Mouse (Mus musculus) intestine, postnatal 0 days (tissue): ENCODE measurements at regions not wholly inside any gene's neighbourhood (a gene's known extent, or its start where the extent isn't known, plus 50 kb on each side); places are given as distances from the start of the nearest gene placed in this dataset.
"Not testable (repeated sequence)": the region's sequence is repeated elsewhere in the genome, so short reads cannot be mapped to it uniquely, and the experiment has no call there.

Experiments
- ATAC-seq: fragments of 200-750 bp; cut with Nextera tagmentation; 2 replicates; pipeline ENCODE4 v1.8.0; 2017; ENCODE audit warnings: mild to moderate bottlenecking, moderate TSS enrichment, moderate library complexity
- H3K27ac ChIP-seq: fragments of 300-500 bp; sonication (generic); 2 replicates; pipeline ENCODE4 v1.5.1; 2014; ENCODE audit warnings: mild to moderate bottlenecking, low read depth, low read length, moderate library complexity
- H3K27me3 ChIP-seq: fragments of 300-500 bp; sonication (generic); replicated peaks from 2 replicates; pipeline ENCODE4 v1.6.1; 2014; ENCODE audit warnings: low read length, mixed read lengths; ENCODE audit not compliant: control insufficient read depth, insufficient read depth
- H3K36me3 ChIP-seq: fragments of 300-500 bp; sonication (generic); 2 replicates; pipeline ENCODE4 v1.6.1; 2014; ENCODE audit warnings: mild to moderate bottlenecking, moderate library complexity; ENCODE audit not compliant: control insufficient read depth, insufficient read depth
- H3K4me1 ChIP-seq: fragments of 300-500 bp; sonication (generic); replicated peaks from 2 replicates; pipeline ENCODE4 v1.6.1; 2014; ENCODE audit warnings: antibody characterized with exemption, low read length, mixed read lengths; ENCODE audit not compliant: control insufficient read depth, insufficient read depth
- H3K4me2 ChIP-seq: fragments of 300-500 bp; sonication (generic); replicated peaks from 2 replicates; pipeline ENCODE4 v1.6.1; 2014; ENCODE audit warnings: low read depth, mild to moderate bottlenecking, moderate library complexity
- H3K4me3 ChIP-seq: fragments of 300-500 bp; sonication (generic); 2 replicates; pipeline ENCODE4 v1.5.1; 2014; ENCODE audit warnings: low read depth, low read length
- H3K9ac ChIP-seq: fragments of 300-500 bp; sonication (generic); 2 replicates; pipeline ENCODE4 v1.6.1; 2014; ENCODE audit warnings: mild to moderate bottlenecking, low read depth, low read length
- H3K9me3 ChIP-seq: fragments of 300-500 bp; sonication (generic); 2 replicates; pipeline ENCODE4 v1.6.1; 2016; ENCODE audit warnings: mixed run types; ENCODE audit not compliant: control insufficient read depth
- CTCF ChIP-seq: sonication (generic); IDR thresholded peaks from 2 replicates; pipeline ENCODE4 v1.5.1; 2016; ENCODE audit warnings: low read depth, mild to moderate bottlenecking, control low read depth, antibody characterized with exemption, moderate library complexity
- WGBS: fragments of 180-500 bp; shearing (Covaris S2); extraction: QIAGEN DNeasy Blood & Tissue Kit; methylation state at CpG from one replicate; pipeline ENCODE4 v1.1.7; 2014; 5-methylcytosine and 5-hydroxymethylcytosine counted together

GRCm38 (mm10) chr12:117365181-117365580, 151.1 kb upstream of the Rapgef5 start:
- H3K27me3 ChIP-seq = no peaks in the 10 kb centered on the region
- no peak overlapping the region for H3K9ac ChIP-seq
- ATAC-seq = no peak
- H3K36me3 ChIP-seq = no peaks in the 10 kb centered on the region
- no peak for TF ChIP-seq CTCF
- no peak overlapping the region for H3K27ac ChIP-seq
- no peaks in the 10 kb centered on the region for H3K9me3 ChIP-seq
- 97% methylated on average over 2 of the region's 2 CpGs for WGBS
- H3K4me1 ChIP-seq = no peaks in the 10 kb centered on the region
- H3K4me2 ChIP-seq = no peak overlapping the region
- H3K4me3 ChIP-seq = no peak overlapping the region

- Histone ChIP-seq H3K27me3 (no peaks in the 10 kb centered on the region), H3K4me2 (no peak overlapping the region), H3K4me1 (no peaks in the 10 kb centered on the region), H3K4me3 (no peak overlapping the region), H3K36me3 (no peaks in the 10 kb centered on the region), H3K9ac (no peak overlapping the region), H3K9me3 (no peaks in the 10 kb centered on the region), H3K27ac (no peak overlapping the region)
- ATAC-seq = no peak
- WGBS = 57% methylated on average over 5 of the region's 5 CpGs
- no peak for TF ChIP-seq CTCF
Observed at GRCm38 (mm10) chr12:117365876-117366275, 150.4 kb upstream of the Rapgef5 start.

GRCm38 (mm10) chr12:117378297-117378887, 137.9 kb upstream of the Rapgef5 start:
- Histone ChIP-seq H3K4me1 (no peaks in the 10 kb centered on the region), H3K36me3 (no peaks in the 10 kb centered on the region), H3K4me2 (peak overlapping the region; percentile 51), H3K9me3 (no peaks in the 10 kb centered on the region), H3K4me3 (no peak overlapping the region), H3K9ac (no peak overlapping the region), H3K27me3 (no peaks in the 10 kb centered on the region), H3K27ac (no peak overlapping the region)
- TF ChIP-seq CTCF = no peak
- 50% methylated on average over 21 of the region's 21 CpGs for WGBS
- no peak for ATAC-seq

- Histone ChIP-seq H3K4me2 (no peak overlapping the region), H3K27me3 (no peaks in the 10 kb centered on the region), H3K4me1 (no peaks in the 10 kb centered on the region), H3K27ac (no peak overlapping the region), H3K36me3 (no peaks in the 10 kb centered on the region), H3K4me3 (no peak overlapping the region), H3K9ac (no peak overlapping the region), H3K9me3 (no peaks in the 10 kb centered on the region)
- WGBS = 91% methylated on average over 16 of the region's 16 CpGs
- ATAC-seq = no peak
- no peak for TF ChIP-seq CTCF
Observed at GRCm38 (mm10) chr12:117379103-117379850, 137.0 kb upstream of the Rapgef5 start.

- no peaks in the 10 kb centered on the region for H3K27me3 ChIP-seq
- no peaks in the 10 kb centered on the region for H3K9me3 ChIP-seq
- no peak overlapping the region for H3K9ac ChIP-seq
- ATAC-seq = no peak
- no peak overlapping the region for H3K27ac ChIP-seq
- H3K4me2 ChIP-seq = no peak overlapping the region
- no peak overlapping the region for H3K4me3 ChIP-seq
- TF ChIP-seq CTCF = no peak
- 73% methylated on average over 6 of the region's 6 CpGs for WGBS
- H3K4me1 ChIP-seq = no peaks in the 10 kb centered on the region
- H3K36me3 ChIP-seq = no peaks in the 10 kb centered on the region
Observed at GRCm38 (mm10) chr12:117380836-117381235, 135.4 kb upstream of the Rapgef5 start.

GRCm38 (mm10) chr12:117382727-117383126, 133.6 kb upstream of the Rapgef5 start:
- ATAC-seq, H3K36me3 ChIP-seq, H3K9me3 ChIP-seq, H3K4me2 ChIP-seq, H3K9ac ChIP-seq, H3K27ac ChIP-seq, H3K4me3 ChIP-seq, H3K4me1 ChIP-seq, H3K27me3 ChIP-seq: not testable (repeated sequence)
- no CpG with 5 or more reads among the region's 4 CpGs for WGBS
